In the genomic region with DNA sequence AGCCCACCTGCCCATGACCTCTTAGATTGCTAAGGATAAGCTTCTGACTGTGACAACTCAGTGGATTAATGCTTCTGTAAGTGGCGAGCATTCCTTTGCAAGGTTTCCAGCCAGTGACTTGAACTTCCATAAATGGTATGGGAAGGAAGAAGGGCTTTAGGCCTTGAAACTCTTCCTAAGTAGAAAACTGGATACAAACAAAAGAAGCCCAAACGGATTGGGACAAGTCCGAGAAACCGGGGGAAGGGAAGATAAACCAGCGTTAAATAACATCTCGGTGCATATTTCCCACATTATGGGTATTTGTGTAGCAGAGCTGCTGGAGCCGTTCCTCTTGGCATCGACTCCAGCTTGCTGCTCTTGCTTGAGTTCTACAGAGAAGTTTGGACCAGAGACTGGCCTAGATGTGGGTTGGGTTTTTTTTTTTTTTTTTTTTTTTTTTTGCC, we compare ENCODE assay signal across 11 mouse cellular contexts. TPM values are rescaled to one million over a fixed set of nuclear protein-coding genes. Genes with fewer than 3 reads are reported as not detected.
DNase-seq lines count a peak whose midpoint lies in the region; ATAC-seq and TF ChIP-seq lines count a peak whose summit lies in the region.
"Had no signal": no experiment of that assay in that cellular context is flagged by ENCODE, and none has a peak within 500 bp of the region (broad histone marks: within the 10 kb centered on the region; RNA-seq: fewer than 3 reads in every experiment).

No protein-coding gene starts in this region.

- no peak for TF ChIP-seq POLR2A in spleen, adult 2 months (IDR thresholded peaks at IDR 0.05; ENCODE audit: low read depth, low read length)

- H3K4me1 ChIP-seq in intestine, embryonic 15.5 days (replicated peaks): peaks cover 9% of the 10 kb centered on the region; the same call in 1 of the 2 replicates
- no peaks in the 10 kb centered on the region for H3K4me1 ChIP-seq in intestine, postnatal 0 days (replicated peaks; ENCODE audit: control insufficient read depth, insufficient read depth, low read length)
- H3K4me1 ChIP-seq in spleen, adult 2 months (ENCODE audit: control insufficient read depth, insufficient read depth, insufficient read length): no peaks in the 10 kb centered on the region
- H3K4me1 ChIP-seq in heart, embryonic 16.5 days (ENCODE audit: control insufficient read depth, insufficient read depth, low read length): no peaks in the 10 kb centered on the region
- peaks cover 12% of the 10 kb centered on the region for H3K4me1 ChIP-seq in stomach, embryonic 16.5 days (ENCODE audit: control insufficient read depth, insufficient read depth, low read length)

- TF ChIP-seq CTCF in intestine, postnatal 0 days (IDR thresholded peaks at IDR 0.05; ENCODE audit: low read depth): no peak
- no peak for TF ChIP-seq CTCF in spleen, adult 2 months (IDR thresholded peaks at IDR 0.05; ENCODE audit: extremely low read depth, insufficient read depth, insufficient read length, insufficient replicate concordance)

- H3K9me3 ChIP-seq in intestine, embryonic 15.5 days: no peaks in the 10 kb centered on the region
- no peaks in the 10 kb centered on the region for H3K9me3 ChIP-seq in intestine, postnatal 0 days (ENCODE audit: control insufficient read depth)
- no peaks in the 10 kb centered on the region for H3K9me3 ChIP-seq in heart, embryonic 16.5 days (replicated peaks; ENCODE audit: control insufficient read depth, low read length)
- H3K9me3 ChIP-seq in stomach, embryonic 16.5 days (replicated peaks; ENCODE audit: control insufficient read depth, low read length): no peaks in the 10 kb centered on the region
- H3K9me3 ChIP-seq: G1E had no signal

- H3K4me2 ChIP-seq in intestine, embryonic 15.5 days (replicated peaks): no peak overlapping the region
- no peak overlapping the region for H3K4me2 ChIP-seq in intestine, postnatal 0 days (replicated peaks; ENCODE audit: low read depth)
- H3K4me2 ChIP-seq in heart, embryonic 16.5 days (ENCODE audit: low read depth, low read length): no peak overlapping the region
- H3K4me2 ChIP-seq in stomach, embryonic 16.5 days (ENCODE audit: low read depth, low read length): no peak overlapping the region

- no peak for ATAC-seq in intestine, embryonic 15.5 days
- no peak for ATAC-seq in intestine, postnatal 0 days
- ATAC-seq in heart, embryonic 16.5 days (replicated peaks; ENCODE audit: extremely low read depth, insufficient read depth, low FRiP score): no peak
- peak; percentile 66; the same call in 1 of the 2 replicates for ATAC-seq in stomach, embryonic 16.5 days (ENCODE audit: insufficient read depth, low FRiP score)

- no peaks in the 10 kb centered on the region for H3K27me3 ChIP-seq in intestine, embryonic 15.5 days (replicated peaks)
- H3K27me3 ChIP-seq in intestine, postnatal 0 days (replicated peaks; ENCODE audit: control insufficient read depth, insufficient read depth, low read length): no peaks in the 10 kb centered on the region
- no peaks in the 10 kb centered on the region for H3K27me3 ChIP-seq in spleen, adult 2 months (ENCODE audit: control insufficient read depth, insufficient read depth, low read length)
- H3K27me3 ChIP-seq in heart, embryonic 16.5 days (ENCODE audit: control insufficient read depth, insufficient read depth, low read length): no peaks in the 10 kb centered on the region
- no peaks in the 10 kb centered on the region for H3K27me3 ChIP-seq in stomach, embryonic 16.5 days (ENCODE audit: control insufficient read depth, insufficient read depth, low read length)

- peaks cover 11% of the 10 kb centered on the region for H3K36me3 ChIP-seq in intestine, embryonic 15.5 days
- peaks cover 11% of the 10 kb centered on the region; the same call in 1 of the 2 replicates for H3K36me3 ChIP-seq in intestine, postnatal 0 days (ENCODE audit: control insufficient read depth, insufficient read depth)
- peaks cover 18% of the 10 kb centered on the region for H3K36me3 ChIP-seq in spleen, adult 2 months (ENCODE audit: control insufficient read depth, insufficient read depth, low read length)
- H3K36me3 ChIP-seq in heart, embryonic 16.5 days (ENCODE audit: control insufficient read depth, insufficient read depth): peaks cover 23% of the 10 kb centered on the region
- peaks cover 14% of the 10 kb centered on the region for H3K36me3 ChIP-seq in stomach, embryonic 16.5 days (ENCODE audit: control insufficient read depth, insufficient read depth, low read length)

- H3K9ac ChIP-seq in intestine, embryonic 15.5 days: no peak overlapping the region
- H3K9ac ChIP-seq in intestine, postnatal 0 days (ENCODE audit: low read depth, low read length): no peak overlapping the region
- H3K9ac ChIP-seq in heart, embryonic 16.5 days (ENCODE audit: low read length): no peak overlapping the region
- H3K9ac ChIP-seq in stomach, embryonic 16.5 days (ENCODE audit: low read length): no peak overlapping the region

- WGBS in intestine, embryonic 15.5 days: 62% methylated on average over 8 of the region's 8 CpGs
- 70% methylated on average over 8 of the region's 8 CpGs for WGBS in intestine, postnatal 0 days
- WGBS in spleen, adult 2 months: 91% methylated on average over 8 of the region's 8 CpGs
- WGBS in heart, embryonic 16.5 days: 58% methylated on average over 8 of the region's 8 CpGs
- 41% methylated on average over 8 of the region's 8 CpGs for WGBS in stomach, embryonic 16.5 days

- no peak overlapping the region for H3K4me3 ChIP-seq in intestine, embryonic 15.5 days (replicated peaks)
- H3K4me3 ChIP-seq in intestine, postnatal 0 days (ENCODE audit: low read depth, low read length): no peak overlapping the region
- H3K4me3 ChIP-seq in spleen, adult 2 months (ENCODE audit: extremely low read depth, insufficient read depth, insufficient read length): no peak overlapping the region
- H3K4me3 ChIP-seq in heart, embryonic 16.5 days (ENCODE audit: low read length): no peak overlapping the region
- H3K4me3 ChIP-seq in stomach, embryonic 16.5 days (replicated peaks; ENCODE audit: low read length): no peak overlapping the region

- peak overlapping the region; percentile 44; the same call in 1 of the 2 replicates for H3K27ac ChIP-seq in intestine, embryonic 15.5 days
- no peak overlapping the region for H3K27ac ChIP-seq in intestine, postnatal 0 days (ENCODE audit: low read depth, low read length)
- H3K27ac ChIP-seq in spleen, adult 2 months (ENCODE audit: insufficient read depth, low read length): peak overlapping the region; percentile 28; the same call in 1 of the 2 replicates
- H3K27ac ChIP-seq in heart, embryonic 16.5 days (ENCODE audit: low read length): peak overlapping the region; percentile 49; the same call in 1 of the 2 replicates
- peak overlapping the region; percentile 73 for H3K27ac ChIP-seq in stomach, embryonic 16.5 days (ENCODE audit: low read length)

- DNase-seq in spleen, adult 2 months (ENCODE audit: low read depth in 1 of 2, low spot score in 2 of 2): no peak
- no peak for DNase-seq in spleen, postnatal 36 days (ENCODE audit: low spot score in 2 of 2)
- DNase-seq in ovary, postnatal 14 days (ENCODE audit: low spot score): no peak
- DNase-seq in ovary, adult 18-20 months (ENCODE audit: low spot score): no peak
- DNase-seq: adrenal gland, postnatal 25 days; midbrain, embryonic 14.5 days had no signal

RNA-seq across cellular contexts. Expression of gene Sntb2, which starts 10.6 kb away (rescaled TPM):
- polyA plus RNA-seq in intestine, embryonic 15.5 days (2015; fragmentation: Nextera tagmentation; extraction: Ambion mirVana): 11.3 and 11.4 TPM in 2 replicates
- 8.3 and 10.0 TPM in 2 replicates for polyA plus RNA-seq in intestine, postnatal 0 days (2015; fragmentation: Nextera tagmentation; extraction: Ambion mirVana)
- polyA plus RNA-seq in spleen, adult 2 months (2012; rRNA removed): 4.9 and 5.5 TPM in 2 replicates
- 11.7 and 12.4 TPM in 2 replicates for polyA plus RNA-seq in heart, embryonic 16.5 days (2015; fragmentation: Nextera tagmentation; extraction: Ambion mirVana)
- polyA plus RNA-seq in stomach, embryonic 16.5 days (2015; fragmentation: Nextera tagmentation; extraction: Ambion mirVana): 8.7 and 11.8 TPM in 2 replicates

RNA-seq across cellular contexts. Expression of gene Utp4, which starts 31.5 kb away (rescaled TPM):
- 67.1 and 71.1 TPM in 2 replicates for polyA plus RNA-seq in intestine, embryonic 15.5 days (2015; fragmentation: Nextera tagmentation; extraction: Ambion mirVana)
- 22.8 and 25.1 TPM in 2 replicates for polyA plus RNA-seq in intestine, postnatal 0 days (2015; fragmentation: Nextera tagmentation; extraction: Ambion mirVana)
- polyA plus RNA-seq in spleen, adult 2 months (2012; rRNA removed): 13.6 and 15.5 TPM in 2 replicates
- 42.5 and 48.1 TPM in 2 replicates for polyA plus RNA-seq in heart, embryonic 16.5 days (2015; fragmentation: Nextera tagmentation; extraction: Ambion mirVana)
- polyA plus RNA-seq in stomach, embryonic 16.5 days (2015; fragmentation: Nextera tagmentation; extraction: Ambion mirVana): 58.2 and 59.1 TPM in 2 replicates

RNA-seq across cellular contexts. Expression of gene Has3, which starts 54.9 kb away (rescaled TPM):
- polyA plus RNA-seq in intestine, embryonic 15.5 days (2015; fragmentation: Nextera tagmentation; extraction: Ambion mirVana): 0.10 and 0.18 TPM in 2 replicates
- 0.07 and 0.14 TPM in 2 replicates for polyA plus RNA-seq in intestine, postnatal 0 days (2015; fragmentation: Nextera tagmentation; extraction: Ambion mirVana)
- 0.11 and 0.15 TPM in 2 replicates for polyA plus RNA-seq in spleen, adult 2 months (2012; rRNA removed)
- polyA plus RNA-seq in heart, embryonic 16.5 days (2015; fragmentation: Nextera tagmentation; extraction: Ambion mirVana): 0.22 and 0.26 TPM in 2 replicates
- 0.81 and 0.96 TPM in 2 replicates for polyA plus RNA-seq in stomach, embryonic 16.5 days (2015; fragmentation: Nextera tagmentation; extraction: Ambion mirVana)
- polyA plus RNA-seq: G1E had no signal
